Mouse (Mus musculus): ENCODE measurements around the gene Rnf32.

Rnf32 gene

DNA sequence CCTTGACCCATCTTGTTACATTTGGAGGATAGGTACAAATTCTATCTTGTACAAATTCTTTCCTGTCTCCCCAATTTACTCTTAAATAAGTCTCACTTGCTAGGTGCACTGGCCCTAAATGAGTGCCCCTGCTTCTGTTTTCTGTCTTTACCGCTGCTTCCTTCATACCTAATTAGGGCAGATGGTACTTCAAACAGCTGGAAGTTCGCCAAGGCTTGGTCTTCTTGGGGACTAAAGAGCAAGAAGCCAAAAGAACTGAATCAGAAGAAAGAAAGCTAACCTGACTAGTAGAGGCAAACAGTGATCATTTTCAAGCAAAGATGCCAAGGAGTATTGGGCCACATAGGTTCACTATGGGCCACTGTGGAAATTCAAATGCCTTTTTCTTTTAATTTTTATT, 77.6 kb downstream of the Rnf32 start:
- DNase-seq (ENCODE audit: low spot score): no peak

DNA sequence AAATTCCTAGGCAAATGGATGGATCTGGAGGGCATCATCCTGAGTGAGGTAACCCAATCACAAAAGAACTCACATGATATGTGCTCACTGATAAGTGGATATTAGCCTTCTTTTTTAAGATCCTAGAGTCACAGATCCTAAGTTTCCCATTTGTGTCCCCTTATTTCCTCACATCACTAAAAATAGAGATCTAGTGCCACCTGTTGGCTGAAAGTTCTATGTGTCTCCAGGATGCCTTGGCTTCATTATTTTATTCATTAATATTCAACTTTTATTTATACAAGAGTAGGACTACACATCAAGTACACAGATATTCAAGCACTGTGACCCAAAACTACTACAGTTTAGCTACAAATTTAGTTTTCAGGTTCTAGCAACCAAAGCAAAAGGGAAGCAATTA, 79.0 kb downstream of the Rnf32 start:
- peak; percentile 41 for DNase-seq (ENCODE audit: low spot score)

Measured in embryo, embryonic 10 days (tissue).